Mouse (Mus musculus) myocyte (in vitro differentiated cells): ENCODE results near the gene Uso1. TPM values are rescaled to one million over a fixed set of nuclear protein-coding genes. Genes with fewer than 3 reads are reported as not detected.
"Not testable (repeated sequence)": the region's sequence is repeated elsewhere in the genome, so short reads cannot be mapped to it uniquely, and the experiment has no call there.

Experiments used
- H3K27me3 ChIP-seq: one replicate; pipeline ENCODE4 v1.6.1; 2011; ENCODE audit not compliant: control insufficient read depth, insufficient read depth, insufficient read length
- H3K36me3 ChIP-seq: one replicate; pipeline ENCODE4 v1.6.1; 2011; ENCODE audit not compliant: control insufficient read depth, insufficient read depth
- H3K4me2 ChIP-seq: one replicate; pipeline ENCODE4 v1.6.1; 2011; ENCODE audit warnings: low read depth, control low read depth
- H3K4me3 ChIP-seq: one replicate; pipeline ENCODE4 v1.5.1; 2011; ENCODE audit warnings: mild to moderate bottlenecking, control low read depth, moderate library complexity
- H3K79me2 ChIP-seq: one replicate; pipeline ENCODE4 v1.6.1; 2011; ENCODE audit not compliant: control insufficient read depth, insufficient read depth
- H3ac ChIP-seq: one replicate; pipeline ENCODE4 v1.6.1; 2011; ENCODE audit not compliant: control insufficient read depth, insufficient read length
- CEBPB ChIP-seq: IDR thresholded peaks from 2 replicates; pipeline ENCODE4 v1.6.1; 2011; ENCODE audit warnings: mild to moderate bottlenecking, moderate library complexity; ENCODE audit not compliant: poor library complexity, insufficient read depth, severe bottlenecking
- E2F4 ChIP-seq: IDR thresholded peaks from one replicate; pipeline ENCODE4 v1.6.1; 2011; ENCODE audit warnings: mild to moderate bottlenecking, control low read depth, moderate library complexity; ENCODE audit not compliant: insufficient read depth
- MAX ChIP-seq: IDR thresholded peaks from one replicate; pipeline ENCODE4 v1.6.1; 2011; ENCODE audit warnings: low read depth, mild to moderate bottlenecking, control low read depth
- MYOD1 ChIP-seq, 3 experiments: IDR thresholded peaks; one replicate each; pipeline ENCODE4 v1.6.1; 2011; ENCODE audit warnings: control low read depth in 2 of 3, low read depth in 2 of 3, mild to moderate bottlenecking in 2 of 3, moderate library complexity in 1 of 3; ENCODE audit not compliant: insufficient read length in 2 of 3, control insufficient read depth in 1 of 3
- MYOG ChIP-seq, 3 experiments: IDR thresholded peaks; one replicate each; pipeline ENCODE4 v1.6.1; 2011; ENCODE audit warnings: control low read depth in 2 of 3, low read depth in 2 of 3, mild to moderate bottlenecking in 2 of 3; ENCODE audit not compliant: insufficient read length in 2 of 3, control insufficient read depth in 1 of 3, insufficient read depth in 1 of 3
- POLR2A ChIP-seq: IDR thresholded peaks from one replicate; pipeline ENCODE4 v1.6.1; 2011; ENCODE audit warnings: low read depth, mild to moderate bottlenecking, control low read depth, moderate library complexity; ENCODE audit not compliant: insufficient read length
- POLR2AphosphoS2 ChIP-seq: IDR thresholded peaks from one replicate; pipeline ENCODE4 v1.6.1; 2011; ENCODE audit warnings: low read depth, control low read depth; ENCODE audit not compliant: insufficient read length
- REST ChIP-seq: IDR thresholded peaks from one replicate; pipeline ENCODE4 v1.6.1; 2011; ENCODE audit warnings: mild to moderate bottlenecking, control low read depth, moderate library complexity; ENCODE audit not compliant: insufficient read depth, insufficient read length
- SRF ChIP-seq: IDR thresholded peaks from one replicate; pipeline ENCODE4 v1.6.1; 2011; ENCODE audit warnings: low read depth; ENCODE audit not compliant: control insufficient read depth, insufficient read length
- TCF12 ChIP-seq: IDR thresholded peaks from one replicate; pipeline ENCODE4 v1.6.1; 2011; ENCODE audit warnings: mild to moderate bottlenecking, control low read depth; ENCODE audit not compliant: poor library complexity, insufficient read depth, severe bottlenecking
- TCF3 ChIP-seq: IDR thresholded peaks from one replicate; pipeline ENCODE4 v1.6.1; 2011; ENCODE audit warnings: low read depth, control low read depth; ENCODE audit not compliant: insufficient read length
- USF1 ChIP-seq: IDR thresholded peaks from one replicate; pipeline ENCODE4 v1.6.1; 2011; ENCODE audit warnings: low read depth, mild to moderate bottlenecking, control low read depth, moderate library complexity
- polyA plus RNA-seq: library from polyadenylated mRNA; unstranded; fragments of >200 nt; fragmentation: generic; extraction: Trizol; gene quantifications from one replicate; pipeline ENCODE4 v1.2.1, GENCODE M21; 2012; ENCODE audit warnings: missing spikeins

Uso1 gene
- polyA plus RNA-seq, 1 experiment, result 55.2 TPM

DNA sequence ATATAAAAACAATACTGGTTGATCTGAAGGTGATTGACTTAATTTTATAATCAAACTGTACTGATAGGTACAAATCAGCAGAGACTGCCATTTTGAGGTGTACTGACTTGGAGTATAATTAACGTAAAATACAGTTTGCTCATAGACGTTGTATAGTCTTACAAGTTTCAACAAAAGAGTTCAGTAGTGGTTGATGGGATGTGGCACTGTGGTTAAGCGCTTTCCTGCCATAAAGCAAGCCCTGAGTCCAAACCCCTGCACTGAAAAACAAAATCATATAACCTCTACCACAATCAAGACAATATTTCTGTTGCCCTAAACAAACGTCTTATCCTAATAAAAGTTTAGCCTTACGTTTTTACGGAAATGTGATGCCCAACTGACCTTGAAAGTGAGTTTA, 28.2 kb downstream of the Uso1 start:
- Histone ChIP-seq H3K79me2 (no peaks in the 10 kb centered on the region), H3K4me3 (no peak overlapping the region), H3K4me2 (no peak overlapping the region), H3K36me3 (peaks cover 40% of the 10 kb centered on the region), H3K27me3 (no peaks in the 10 kb centered on the region), H3ac (no peak overlapping the region)
- TF ChIP-seq E2F4 (no peak), TCF12 (no peak), CEBPB (no peak), POLR2A (no peak), MAX (no peak), USF1 (no peak), TCF3 (no peak), MYOD1 (IDR thresholded peaks at IDR 0.05; ENCODE audit: control insufficient read depth in 1 of 3, insufficient read length in 2 of 3, low read depth in 2 of 3) (no peak), POLR2AphosphoS2 (no peak), REST (no peak), SRF (no peak), MYOG (IDR thresholded peaks at IDR 0.05; ENCODE audit: control insufficient read depth in 1 of 3, insufficient read depth in 1 of 3, insufficient read length in 2 of 3, low read depth in 2 of 3) (no peak)

DNA sequence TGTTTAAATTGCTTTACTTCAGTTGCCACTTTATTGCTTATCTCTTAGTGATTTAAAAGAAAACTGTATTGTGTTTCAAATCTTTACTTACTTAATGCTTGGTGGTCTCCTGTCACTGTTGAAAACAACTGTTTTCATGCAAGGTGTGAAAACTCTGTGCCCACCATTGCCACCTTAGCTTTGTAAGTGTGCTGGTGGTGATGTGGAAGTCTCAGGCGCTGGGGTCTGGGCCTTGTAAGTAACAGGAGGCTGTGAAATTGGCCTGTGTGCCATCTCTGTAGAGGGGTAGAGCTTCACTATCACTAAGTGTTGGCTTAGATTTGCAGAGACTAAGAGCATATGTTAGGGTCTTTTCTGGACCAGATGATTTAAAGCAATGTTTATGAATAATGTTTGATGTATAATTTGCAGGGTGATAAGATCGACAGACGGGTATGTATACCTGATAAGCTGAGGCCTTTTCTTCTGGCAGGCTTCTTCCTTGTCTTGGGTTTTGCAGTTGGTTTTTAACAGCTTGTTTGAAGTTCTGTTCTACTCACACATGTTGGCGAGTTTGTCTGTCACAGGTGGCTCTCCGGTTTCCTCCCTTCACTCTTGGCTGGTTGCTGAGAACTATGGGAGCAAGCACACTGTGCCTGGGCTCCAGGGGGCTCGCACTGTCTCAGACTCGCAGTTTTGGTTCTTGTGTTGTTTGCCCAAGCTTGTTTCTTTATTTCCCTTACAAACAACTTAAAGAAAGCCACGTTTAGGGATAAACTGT, 45.5 kb downstream of the Uso1 start:
- TF ChIP-seq SRF (no peak), TCF3 (no peak)
- no peaks in the 10 kb centered on the region for H3K79me2 ChIP-seq
- H3K27me3 ChIP-seq, result no peaks in the 10 kb centered on the region
- H3ac ChIP-seq, result no peak overlapping the region
- no peak overlapping the region for H3K4me2 ChIP-seq
- peaks cover 60% of the 10 kb centered on the region for H3K36me3 ChIP-seq
- H3K4me3 ChIP-seq, result no peak overlapping the region

DNA sequence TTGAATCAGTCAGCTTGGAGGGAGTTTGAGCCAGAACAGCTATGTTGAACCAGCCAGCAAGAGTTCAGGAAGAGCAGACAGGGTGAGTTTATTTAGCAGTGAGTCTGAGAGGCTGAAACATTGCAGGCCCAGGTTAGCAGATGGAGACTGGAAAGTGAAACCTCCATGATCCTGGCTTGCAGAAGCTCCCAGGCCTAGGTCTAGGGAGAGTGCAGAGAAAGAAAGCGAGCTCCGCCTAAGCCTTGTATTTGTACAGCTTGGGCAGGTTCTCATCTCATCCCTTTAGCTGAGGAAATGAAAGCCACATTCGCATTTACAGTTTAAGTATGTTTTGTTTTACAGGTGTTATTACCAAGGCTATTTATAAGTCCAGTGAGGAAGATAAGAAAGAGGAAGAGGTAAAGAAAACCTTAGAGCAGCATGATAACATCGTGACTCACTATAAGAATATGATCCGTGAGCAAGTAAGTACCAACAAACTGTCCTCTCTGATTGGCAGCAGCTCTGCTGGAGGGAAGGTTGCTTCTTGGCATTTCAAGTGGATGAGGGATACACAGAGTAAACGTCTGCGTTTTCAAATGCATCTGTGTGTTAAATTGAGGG, 51.2 kb downstream of the Uso1 start:
- no peak for TF ChIP-seq TCF3
- no peak for TF ChIP-seq MAX
- no peak for TF ChIP-seq MYOG (IDR thresholded peaks at IDR 0.05; ENCODE audit: control insufficient read depth in 1 of 3, insufficient read depth in 1 of 3, insufficient read length in 2 of 3, low read depth in 2 of 3)
- no peak for TF ChIP-seq POLR2AphosphoS2
- TF ChIP-seq CEBPB, result no peak
- TF ChIP-seq E2F4, result no peak
- TF ChIP-seq POLR2A, result no peak
- TF ChIP-seq USF1, result no peak
- no peak for TF ChIP-seq SRF
- TF ChIP-seq REST, result no peak
- Histone ChIP-seq H3K79me2 (no peaks in the 10 kb centered on the region), H3K4me3 (no peak overlapping the region), H3K4me2 (no peak overlapping the region), H3K36me3 (peaks cover 56% of the 10 kb centered on the region), H3ac (no peak overlapping the region), H3K27me3 (no peaks in the 10 kb centered on the region)

DNA sequence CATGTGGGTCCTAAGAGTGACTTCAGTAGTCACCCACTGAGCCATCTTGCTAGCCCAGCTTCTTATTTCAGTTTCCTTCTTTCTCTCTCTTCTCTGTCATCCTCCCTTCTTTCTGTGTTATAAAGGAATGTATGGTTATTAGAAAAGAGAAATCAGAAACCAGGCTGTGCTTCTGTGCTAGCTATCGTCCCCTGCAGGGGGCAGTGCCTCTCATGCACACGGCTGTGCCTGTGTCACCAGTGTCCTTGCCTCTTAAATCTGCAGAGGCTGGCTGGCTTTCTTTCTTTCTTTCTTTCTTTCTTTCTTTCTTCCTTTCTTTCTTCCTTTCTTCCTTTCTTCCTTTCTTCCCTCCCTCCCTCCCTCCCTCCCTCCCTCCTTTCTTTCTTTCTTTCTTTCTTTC, 58.0 kb downstream of the Uso1 start:
- H3K36me3 ChIP-seq, result peaks cover 47% of the 10 kb centered on the region
- not testable (repeated sequence) for H3K79me2 ChIP-seq, H3K27me3 ChIP-seq, H3K4me2 ChIP-seq, H3ac ChIP-seq, H3K4me3 ChIP-seq

DNA sequence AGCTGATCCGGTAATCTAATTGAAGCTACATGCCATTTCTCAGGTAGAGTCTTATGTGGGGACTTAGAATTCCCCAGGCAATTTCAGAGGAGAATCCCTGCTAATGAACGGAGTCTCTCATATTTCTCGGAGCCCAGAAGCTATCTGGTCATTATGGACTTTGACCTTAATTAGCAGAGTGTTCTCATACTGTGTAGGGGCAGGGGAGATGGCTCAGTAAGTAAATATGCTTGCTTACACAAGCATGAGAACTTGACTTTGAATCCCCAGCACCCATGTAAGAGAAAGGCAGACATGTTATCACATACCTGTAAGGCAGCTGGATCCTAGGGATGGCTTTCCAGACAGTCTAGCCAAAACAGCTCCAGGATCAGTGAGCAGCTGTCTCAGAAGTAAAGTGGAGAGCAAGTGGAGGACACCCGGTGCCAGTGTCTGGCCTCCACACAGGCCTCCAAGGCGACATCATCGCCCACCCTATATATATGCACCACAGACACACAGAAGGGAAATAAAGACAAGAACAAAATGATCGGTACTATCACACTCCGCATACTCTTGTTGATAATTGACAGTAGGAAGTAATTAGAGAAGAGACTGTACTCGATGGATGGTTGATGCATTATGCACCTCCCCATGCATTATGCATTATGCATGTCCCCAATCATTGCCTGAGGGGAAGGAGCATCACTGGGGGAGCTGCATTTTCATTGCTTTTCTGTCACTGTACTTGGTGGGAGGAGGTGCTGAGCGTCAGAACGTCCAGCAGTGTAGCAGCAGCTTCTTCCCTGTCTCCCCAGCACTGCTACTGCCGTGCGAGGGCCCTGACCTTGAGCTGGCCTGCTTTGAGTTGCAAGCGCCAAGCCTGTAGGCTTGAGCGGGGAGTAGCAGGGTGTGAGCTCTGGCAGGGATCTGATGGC, 59.4 kb downstream of the Uso1 start:
- no peak overlapping the region for H3ac ChIP-seq
- H3K4me2 ChIP-seq, result no peak overlapping the region
- no peaks in the 10 kb centered on the region for H3K79me2 ChIP-seq
- TF ChIP-seq TCF12, result no peak
- peaks cover 49% of the 10 kb centered on the region for H3K36me3 ChIP-seq
- H3K4me3 ChIP-seq, result no peak overlapping the region
- H3K27me3 ChIP-seq, result no peaks in the 10 kb centered on the region
